Mouse (Mus musculus) embryonic facial prominence, embryonic 14.5 days (tissue): ENCODE results near the gene Pif1. TPM values are rescaled to one million over a fixed set of nuclear protein-coding genes. Genes with fewer than 3 reads are reported as not detected.

Experiments
- ATAC-seq: fragments of 200-750 bp; cut with Nextera tagmentation; 2 replicates; pipeline ENCODE4 v1.8.0; 2017; ENCODE audit warnings: low read depth, moderate number of reproducible peaks, moderate TSS enrichment
- DNase-seq: peaks from one replicate; pipeline ENCODE4 v3.0.0-alpha.2; 2015; ENCODE audit warnings: low spot score
- H3K27ac ChIP-seq: fragments of 300-500 bp; sonication (generic); replicated peaks from 2 replicates; pipeline ENCODE4 v1.5.1; 2014; ENCODE audit warnings: low read depth, mild to moderate bottlenecking, low read length, moderate library complexity
- H3K27me3 ChIP-seq: fragments of 300-500 bp; sonication (generic); replicated peaks from 2 replicates; pipeline ENCODE4 v1.6.1; 2014; ENCODE audit warnings: low read length; ENCODE audit not compliant: control insufficient read depth, insufficient read depth
- H3K36me3 ChIP-seq: fragments of 300-500 bp; sonication (generic); 2 replicates; pipeline ENCODE4 v1.6.1; 2014; ENCODE audit warnings: low read length, mixed read lengths; ENCODE audit not compliant: control insufficient read depth, insufficient read depth
- H3K4me1 ChIP-seq: fragments of 300-500 bp; sonication (generic); 2 replicates; pipeline ENCODE4 v1.6.1; 2014; ENCODE audit warnings: antibody characterized with exemption, low read length; ENCODE audit not compliant: control insufficient read depth, insufficient read depth
- H3K4me2 ChIP-seq: fragments of 300-500 bp; sonication (generic); 2 replicates; pipeline ENCODE4 v1.6.1; 2014; ENCODE audit warnings: low read depth, mild to moderate bottlenecking, low read length, moderate library complexity, mixed read lengths
- H3K4me3 ChIP-seq: fragments of 300-500 bp; sonication (generic); 2 replicates; pipeline ENCODE4 v1.5.1; 2014; ENCODE audit warnings: low read depth, mild to moderate bottlenecking, low read length
- H3K9ac ChIP-seq: fragments of 300-500 bp; sonication (generic); 2 replicates; pipeline ENCODE4 v1.6.1; 2014; ENCODE audit warnings: low read depth, mild to moderate bottlenecking, low read length, moderate library complexity, mixed read lengths
- H3K9me3 ChIP-seq: fragments of 300-500 bp; sonication (generic); 2 replicates; pipeline ENCODE4 v1.6.1; 2016; ENCODE audit warnings: low read length; ENCODE audit not compliant: control insufficient read depth
- WGBS: fragments of 180-500 bp; shearing (Covaris S2); extraction: QIAGEN DNeasy Blood & Tissue Kit; methylation state at CpG from one replicate; pipeline ENCODE4 v1.1.7; 2014; 5-methylcytosine and 5-hydroxymethylcytosine counted together
- polyA plus RNA-seq: library from polyadenylated mRNA; unstranded; fragments of >200 nt; fragmentation: Nextera tagmentation; extraction: Ambion mirVana; gene quantifications from 2 replicates; pipeline ENCODE4 v1.2.1, GENCODE M21; 2014

Pif1 gene
- polyA plus RNA-seq, 1 experiment from 2014 or later, result 5.9 TPM

- 73% methylated on average over 5 of the region's 5 CpGs for WGBS
- ATAC-seq (no peak), DNase-seq (no peak)
- Histone ChIP-seq H3K9ac (no peak overlapping the region), H3K27ac (no peak overlapping the region), H3K4me2 (no peak overlapping the region), H3K36me3 (no peaks in the 10 kb centered on the region), H3K4me1 (peaks cover 30% of the 10 kb centered on the region), H3K27me3 (no peaks in the 10 kb centered on the region), H3K4me3 (no peak overlapping the region), H3K9me3 (no peaks in the 10 kb centered on the region)
Observed at GRCm38 (mm10) chr9:65547111-65547510, 39.8 kb upstream of the Pif1 start.

- Histone ChIP-seq H3K9me3 (no peaks in the 10 kb centered on the region), H3K4me3 (no peak overlapping the region), H3K9ac (no peak overlapping the region), H3K36me3 (no peaks in the 10 kb centered on the region), H3K4me1 (peaks cover 29% of the 10 kb centered on the region), H3K27ac (peak overlapping the region; percentile 10; the same call in 1 of the 2 replicates), H3K27me3 (no peaks in the 10 kb centered on the region), H3K4me2 (no peak overlapping the region)
- WGBS, result 54% methylated on average over 4 of the region's 4 CpGs
- DNase-seq (no peak), ATAC-seq (no peak)
Observed at GRCm38 (mm10) chr9:65547844-65548243, 39.1 kb upstream of the Pif1 start.

GRCm38 (mm10) chr9:65548311-65548710 is 38.6 kb upstream of the Pif1 start:
- DNase-seq, result no peak
- no peaks in the 10 kb centered on the region for H3K9me3 ChIP-seq
- H3K4me2 ChIP-seq, result no peak overlapping the region
- no peaks in the 10 kb centered on the region for H3K36me3 ChIP-seq
- no peak overlapping the region for H3K9ac ChIP-seq
- no peak overlapping the region for H3K4me3 ChIP-seq
- WGBS, result 68% methylated on average over 8 of the region's 8 CpGs
- no peak for ATAC-seq
- peaks cover 29% of the 10 kb centered on the region for H3K4me1 ChIP-seq
- no peak overlapping the region for H3K27ac ChIP-seq
- no peaks in the 10 kb centered on the region for H3K27me3 ChIP-seq

GRCm38 (mm10) chr9:65549139-65549538 is 37.8 kb upstream of the Pif1 start:
- WGBS, result 73% methylated on average over 3 of the region's 3 CpGs
- Histone ChIP-seq H3K4me2 (no peak overlapping the region), H3K4me3 (no peak overlapping the region), H3K27me3 (no peaks in the 10 kb centered on the region), H3K9ac (no peak overlapping the region), H3K27ac (no peak overlapping the region), H3K9me3 (no peaks in the 10 kb centered on the region), H3K4me1 (peaks cover 29% of the 10 kb centered on the region), H3K36me3 (0 out of 2 replicates have a peak, but pooled peaks cover 2% of the 10 kb centered on the region)
- DNase-seq (no peak), ATAC-seq (no peak)

- peaks cover 30% of the 10 kb centered on the region for H3K4me1 ChIP-seq
- DNase-seq (no peak), ATAC-seq (no peak)
- H3K4me2 ChIP-seq, result no peak overlapping the region
- H3K27ac ChIP-seq, result peak overlapping the region; percentile 90; the same call in 1 of the 2 replicates
- no peaks in the 10 kb centered on the region for H3K27me3 ChIP-seq
- no peak overlapping the region for H3K4me3 ChIP-seq
- 79% methylated on average over 5 of the region's 5 CpGs for WGBS
- H3K9ac ChIP-seq, result no peak overlapping the region
- no peaks in the 10 kb centered on the region for H3K9me3 ChIP-seq
- 0 out of 2 replicates have a peak, but pooled peaks cover 5% of the 10 kb centered on the region for H3K36me3 ChIP-seq
Observed at GRCm38 (mm10) chr9:65549643-65550042, 37.3 kb upstream of the Pif1 start.

- no peak overlapping the region for H3K4me3 ChIP-seq
- H3K27ac ChIP-seq, result peak overlapping the region; percentile 90
- 0 out of 2 replicates have a peak, but pooled peaks cover 5% of the 10 kb centered on the region for H3K36me3 ChIP-seq
- H3K27me3 ChIP-seq, result no peaks in the 10 kb centered on the region
- H3K9ac ChIP-seq, result 0 out of 2 replicates have a peak overlapping the region, but pooled peaks have one; percentile 25
- no peak overlapping the region for H3K4me2 ChIP-seq
- H3K4me1 ChIP-seq, result peaks cover 35% of the 10 kb centered on the region
- WGBS, result 21% methylated on average over 6 of the region's 7 CpGs
- ATAC-seq, result no peak
- H3K9me3 ChIP-seq, result no peaks in the 10 kb centered on the region
- DNase-seq, result peak; percentile 52
Observed at GRCm38 (mm10) chr9:65550079-65550831, 36.7 kb upstream of the Pif1 start.

- Histone ChIP-seq H3K9me3 (no peaks in the 10 kb centered on the region), H3K4me3 (no peak overlapping the region), H3K4me1 (peaks cover 36% of the 10 kb centered on the region), H3K4me2 (no peak overlapping the region), H3K27ac (peak overlapping the region; percentile 90), H3K36me3 (peaks cover 13% of the 10 kb centered on the region), H3K9ac (0 out of 2 replicates have a peak overlapping the region, but pooled peaks have one; percentile 25), H3K27me3 (no peaks in the 10 kb centered on the region)
- peak; percentile 92 for DNase-seq
- whole genome bisulfite sequencing, result 9% methylated on average over 5 of the region's 5 CpGs
- peak; percentile 83 for ATAC-seq
Observed at GRCm38 (mm10) chr9:65551035-65551434, 35.9 kb upstream of the Pif1 start.

- DNase-seq (no peak), ATAC-seq (no peak)
- WGBS, result 88% methylated on average over 5 of the region's 5 CpGs
- no peak overlapping the region for H3K9ac ChIP-seq
- H3K36me3 ChIP-seq, result peaks cover 24% of the 10 kb centered on the region
- H3K9me3 ChIP-seq, result no peaks in the 10 kb centered on the region
- H3K27ac ChIP-seq, result peak overlapping the region; percentile 90; the same call in 1 of the 2 replicates
- H3K4me1 ChIP-seq, result peaks cover 30% of the 10 kb centered on the region
- no peak overlapping the region for H3K4me3 ChIP-seq
- no peaks in the 10 kb centered on the region for H3K27me3 ChIP-seq
- H3K4me2 ChIP-seq, result no peak overlapping the region
Observed at GRCm38 (mm10) chr9:65552141-65552540, 34.8 kb upstream of the Pif1 start.

GRCm38 (mm10) chr9:65552711-65553110 is 34.2 kb upstream of the Pif1 start:
- 97% methylated on average over 2 of the region's 2 CpGs for WGBS
- Histone ChIP-seq H3K9ac (no peak overlapping the region), H3K36me3 (peaks cover 29% of the 10 kb centered on the region), H3K4me3 (no peak overlapping the region), H3K9me3 (no peaks in the 10 kb centered on the region), H3K4me1 (peaks cover 30% of the 10 kb centered on the region), H3K27ac (no peak overlapping the region), H3K27me3 (no peaks in the 10 kb centered on the region), H3K4me2 (no peak overlapping the region)
- DNase-seq (no peak), ATAC-seq (no peak)
